Mouse (Mus musculus) embryonic facial prominence, embryonic 14.5 days (tissue): ENCODE data around the gene Stap2. TPM values are rescaled to one million over a fixed set of nuclear protein-coding genes. Genes with fewer than 3 reads are reported as not detected.

Experiments used
- ATAC-seq: fragments of 200-750 bp; cut with Nextera tagmentation; 2 replicates; pipeline ENCODE4 v1.8.0; 2017; ENCODE audit warnings: low read depth, moderate number of reproducible peaks, moderate TSS enrichment
- DNase-seq: peaks from one replicate; pipeline ENCODE4 v3.0.0-alpha.2; 2015; ENCODE audit warnings: low spot score
- H3K27ac ChIP-seq: fragments of 300-500 bp; sonication (generic); replicated peaks from 2 replicates; pipeline ENCODE4 v1.5.1; 2014; ENCODE audit warnings: low read depth, mild to moderate bottlenecking, low read length, moderate library complexity
- H3K27me3 ChIP-seq: fragments of 300-500 bp; sonication (generic); replicated peaks from 2 replicates; pipeline ENCODE4 v1.6.1; 2014; ENCODE audit warnings: low read length; ENCODE audit not compliant: control insufficient read depth, insufficient read depth
- H3K36me3 ChIP-seq: fragments of 300-500 bp; sonication (generic); 2 replicates; pipeline ENCODE4 v1.6.1; 2014; ENCODE audit warnings: low read length, mixed read lengths; ENCODE audit not compliant: control insufficient read depth, insufficient read depth
- H3K4me1 ChIP-seq: fragments of 300-500 bp; sonication (generic); 2 replicates; pipeline ENCODE4 v1.6.1; 2014; ENCODE audit warnings: antibody characterized with exemption, low read length; ENCODE audit not compliant: control insufficient read depth, insufficient read depth
- H3K4me2 ChIP-seq: fragments of 300-500 bp; sonication (generic); 2 replicates; pipeline ENCODE4 v1.6.1; 2014; ENCODE audit warnings: low read depth, mild to moderate bottlenecking, low read length, moderate library complexity, mixed read lengths
- H3K4me3 ChIP-seq: fragments of 300-500 bp; sonication (generic); 2 replicates; pipeline ENCODE4 v1.5.1; 2014; ENCODE audit warnings: low read depth, mild to moderate bottlenecking, low read length
- H3K9ac ChIP-seq: fragments of 300-500 bp; sonication (generic); 2 replicates; pipeline ENCODE4 v1.6.1; 2014; ENCODE audit warnings: low read depth, mild to moderate bottlenecking, low read length, moderate library complexity, mixed read lengths
- H3K9me3 ChIP-seq: fragments of 300-500 bp; sonication (generic); 2 replicates; pipeline ENCODE4 v1.6.1; 2016; ENCODE audit warnings: low read length; ENCODE audit not compliant: control insufficient read depth
- WGBS: fragments of 180-500 bp; shearing (Covaris S2); extraction: QIAGEN DNeasy Blood & Tissue Kit; methylation state at CpG from one replicate; pipeline ENCODE4 v1.1.7; 2014; 5-methylcytosine and 5-hydroxymethylcytosine counted together
- polyA plus RNA-seq: library from polyadenylated mRNA; unstranded; fragments of >200 nt; fragmentation: Nextera tagmentation; extraction: Ambion mirVana; gene quantifications from 2 replicates; pipeline ENCODE4 v1.2.1, GENCODE M21; 2014

Stap2 gene
- polyA plus RNA-seq, 1 experiment from 2014 or later, result 12.4 TPM

DNA sequence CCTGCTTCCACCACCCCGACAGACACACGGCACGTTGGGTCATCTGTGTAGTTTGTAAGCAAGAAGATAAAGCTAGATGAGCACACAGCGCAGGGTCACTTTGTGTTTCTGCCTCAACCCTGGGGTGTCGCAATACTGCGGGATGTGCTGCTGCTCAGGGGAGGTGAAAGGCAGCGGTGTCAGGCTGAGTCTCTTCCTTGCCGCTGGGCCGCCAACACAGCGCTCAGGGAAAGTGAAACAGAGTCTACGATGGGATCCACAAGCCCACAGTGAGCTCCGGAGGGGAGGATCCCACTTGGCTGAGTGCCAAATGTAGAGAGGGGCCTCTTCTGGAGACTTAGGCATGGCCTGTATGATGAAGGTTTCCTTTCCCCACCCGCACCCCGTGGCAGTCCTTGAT, 42.2 kb downstream of the Stap2 start:
- no peak overlapping the region for H3K4me2 ChIP-seq
- WGBS, result 61% methylated on average over 14 of the region's 14 CpGs
- peaks cover 58% of the 10 kb centered on the region for H3K36me3 ChIP-seq
- no peak overlapping the region for H3K27ac ChIP-seq
- no peaks in the 10 kb centered on the region for H3K27me3 ChIP-seq
- H3K9ac ChIP-seq, result no peak overlapping the region
- no peaks in the 10 kb centered on the region for H3K9me3 ChIP-seq
- peaks cover 10% of the 10 kb centered on the region; the same call in 1 of the 2 replicates for H3K4me1 ChIP-seq
- peak; percentile 50 for DNase-seq
- no peak for ATAC-seq
- no peak overlapping the region for H3K4me3 ChIP-seq

- Histone ChIP-seq H3K9me3 (no peaks in the 10 kb centered on the region), H3K27ac (no peak overlapping the region), H3K4me2 (no peak overlapping the region), H3K9ac (no peak overlapping the region), H3K27me3 (no peaks in the 10 kb centered on the region), H3K4me1 (peaks cover 11% of the 10 kb centered on the region; the same call in 1 of the 2 replicates), H3K4me3 (no peak overlapping the region), H3K36me3 (peaks cover 43% of the 10 kb centered on the region)
- 94% methylated on average over 7 of the region's 7 CpGs for WGBS
- ATAC-seq, result no peak
- no peak for DNase-seq
Observed at GRCm38 (mm10) chr17:55961631-55962030, 43.8 kb downstream of the Stap2 start.

DNA sequence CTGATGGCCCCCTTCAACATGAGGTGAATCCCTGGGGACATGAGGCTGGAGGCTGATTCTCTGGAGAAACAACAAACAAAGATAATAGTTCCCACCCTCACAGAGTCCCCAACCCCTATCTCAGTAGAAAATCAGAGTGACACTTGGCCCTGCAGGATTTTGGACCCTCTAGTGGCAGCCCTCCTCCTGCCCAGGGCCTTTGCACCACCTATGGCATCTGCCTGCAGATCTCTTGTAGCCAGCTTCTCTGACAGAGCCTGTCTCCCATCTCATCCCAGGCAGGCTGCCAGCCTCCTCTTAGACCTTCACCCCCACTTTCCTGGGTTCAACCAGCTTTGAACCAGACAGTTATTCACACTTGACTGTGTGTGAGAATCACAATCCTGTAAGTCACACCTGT, 44.6 kb downstream of the Stap2 start:
- H3K4me2 ChIP-seq, result no peak overlapping the region
- no peaks in the 10 kb centered on the region for H3K27me3 ChIP-seq
- H3K27ac ChIP-seq, result no peak overlapping the region
- no peak for DNase-seq
- H3K9ac ChIP-seq, result no peak overlapping the region
- ATAC-seq, result no peak
- H3K4me3 ChIP-seq, result no peak overlapping the region
- H3K36me3 ChIP-seq, result peaks cover 35% of the 10 kb centered on the region
- no peaks in the 10 kb centered on the region for H3K9me3 ChIP-seq
- peaks cover 16% of the 10 kb centered on the region for H3K4me1 ChIP-seq

GRCm38 (mm10) chr17:55959946-55960740, 45.2 kb downstream of the Stap2 start:
- no peak for ATAC-seq
- Histone ChIP-seq H3K4me3 (peak overlapping the region; percentile 59), H3K27ac (peak overlapping the region; percentile 96), H3K9ac (peak overlapping the region; percentile 71), H3K4me1 (peaks cover 16% of the 10 kb centered on the region), H3K4me2 (peak overlapping the region; percentile 74), H3K36me3 (peaks cover 29% of the 10 kb centered on the region), H3K27me3 (no peaks in the 10 kb centered on the region), H3K9me3 (no peaks in the 10 kb centered on the region)
- 75% methylated on average over 10 of the region's 10 CpGs for WGBS
- no peak for DNase-seq

- Histone ChIP-seq H3K4me1 (peaks cover 16% of the 10 kb centered on the region), H3K4me2 (peak within 1 kb of the TSS; percentile 74), H3K27me3 (no peaks in the 10 kb centered on the region), H3K9ac (peak within 1 kb of the TSS; percentile 71), H3K27ac (peak within 1 kb of the TSS; percentile 96), H3K9me3 (no peaks in the 10 kb centered on the region), H3K36me3 (peaks cover 19% of the 10 kb centered on the region; the same call in 1 of the 2 replicates), H3K4me3 (peak within 1 kb of the TSS; percentile 59)
- WGBS, result under 1% methylated on average over 45 of the region's 46 CpGs
- peak; percentile 98 for DNase-seq
- peak; percentile 95 for ATAC-seq
Observed at GRCm38 (mm10) chr17:55958918-55959728, 46.3 kb downstream of the Stap2 start, which contains the start of gene Yju2. TSS of gene Yju2 (plus strand) at chr17:55959099.

- Histone ChIP-seq H3K4me3 (peak overlapping the region; percentile 59), H3K4me2 (peak overlapping the region; percentile 74), H3K9ac (peak overlapping the region; percentile 71), H3K36me3 (peaks cover 14% of the 10 kb centered on the region; the same call in 1 of the 2 replicates), H3K27me3 (no peaks in the 10 kb centered on the region), H3K4me1 (peaks cover 16% of the 10 kb centered on the region), H3K9me3 (no peaks in the 10 kb centered on the region), H3K27ac (peak overlapping the region; percentile 96)
- 28% methylated on average over 2 of the region's 2 CpGs for WGBS
- DNase-seq (no peak), ATAC-seq (no peak)
Observed at GRCm38 (mm10) chr17:55958584-55958886, 46.8 kb downstream of the Stap2 start.

- peak overlapping the region; percentile 74 for H3K4me2 ChIP-seq
- peaks cover 16% of the 10 kb centered on the region for H3K4me1 ChIP-seq
- H3K27me3 ChIP-seq, result no peaks in the 10 kb centered on the region
- 75% methylated on average over 13 of the region's 13 CpGs for WGBS
- H3K9me3 ChIP-seq, result no peaks in the 10 kb centered on the region
- ATAC-seq (no peak), DNase-seq (no peak)
- peak overlapping the region; percentile 59 for H3K4me3 ChIP-seq
- peak overlapping the region; percentile 71 for H3K9ac ChIP-seq
- peak overlapping the region; percentile 96 for H3K27ac ChIP-seq
- peaks cover 14% of the 10 kb centered on the region; the same call in 1 of the 2 replicates for H3K36me3 ChIP-seq
Observed at GRCm38 (mm10) chr17:55957726-55958583, 47.4 kb downstream of the Stap2 start.

DNA sequence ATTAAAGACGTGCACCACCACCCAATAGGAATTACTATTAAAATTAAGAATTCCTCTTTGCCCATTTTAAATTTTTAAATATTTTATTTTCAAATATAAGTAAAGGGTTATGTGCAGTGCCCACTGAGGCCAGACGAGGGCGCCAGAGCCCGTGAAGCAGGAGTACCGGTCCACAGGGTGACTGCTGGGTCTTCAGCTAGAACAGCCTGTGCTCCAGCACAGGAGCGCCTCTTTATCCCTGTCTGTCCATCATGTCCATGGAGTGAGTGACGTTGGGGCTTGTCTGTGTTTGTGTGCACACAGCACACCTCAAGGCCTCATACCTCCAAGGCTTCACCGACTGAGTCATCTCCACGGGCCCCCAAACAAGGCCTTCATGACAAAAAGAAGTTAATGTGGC, 48.2 kb downstream of the Stap2 start:
- ATAC-seq (no peak), DNase-seq (peak; percentile 76)
- no peaks in the 10 kb centered on the region for H3K27me3 ChIP-seq
- H3K4me1 ChIP-seq, result peaks cover 16% of the 10 kb centered on the region
- no peak overlapping the region for H3K4me3 ChIP-seq
- H3K36me3 ChIP-seq, result peaks cover 14% of the 10 kb centered on the region; the same call in 1 of the 2 replicates
- no peaks in the 10 kb centered on the region for H3K9me3 ChIP-seq
- H3K4me2 ChIP-seq, result no peak overlapping the region
- H3K27ac ChIP-seq, result no peak overlapping the region
- H3K9ac ChIP-seq, result no peak overlapping the region
- 17% methylated on average over 9 of the region's 9 CpGs for WGBS
